Mouse (Mus musculus): ENCODE results near the gene Emc8. TPM values are rescaled to one million over a fixed set of nuclear protein-coding genes. Genes with fewer than 3 reads are reported as not detected.

Gene Emc8
- 46.4 TPM for polyA plus RNA-seq (2014; fragmentation: Illumina TruSeq; extraction: RNeasy Lipid Tissue Mini Kit (QIAGEN cat#74804); ENCODE audit: insufficient read depth, low read depth, low replicate concordance)

DNA sequence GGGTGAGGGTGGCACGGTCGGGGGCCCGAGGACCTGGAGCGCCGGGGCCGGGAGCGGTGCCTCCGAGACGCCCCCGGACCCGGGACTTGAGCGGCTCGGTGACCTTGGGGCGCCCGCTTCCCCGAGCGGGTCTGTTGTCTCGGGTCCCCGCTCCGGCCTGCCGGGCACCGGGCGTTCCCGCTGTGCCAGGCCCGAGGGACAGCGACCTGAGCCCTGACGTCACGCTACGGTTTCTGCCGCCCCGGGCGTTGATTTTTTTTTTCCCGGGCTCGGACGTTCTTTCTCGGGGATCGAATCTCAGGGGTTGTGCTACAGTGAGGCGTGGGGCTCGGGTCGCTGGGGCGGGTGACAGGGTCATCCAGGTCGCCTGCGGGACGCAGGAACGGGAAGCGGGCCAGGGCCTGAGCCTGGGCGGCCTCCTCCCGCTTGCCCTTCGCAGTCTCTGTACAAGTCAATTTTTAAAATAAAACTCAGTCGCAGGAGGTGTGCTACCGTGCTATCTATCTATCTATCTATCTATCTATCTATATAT lies at the start of gene Emc8:
TSS of gene Emc8 (minus strand) at position 200 of the 532 bp plus-strand sequence.

DNA sequence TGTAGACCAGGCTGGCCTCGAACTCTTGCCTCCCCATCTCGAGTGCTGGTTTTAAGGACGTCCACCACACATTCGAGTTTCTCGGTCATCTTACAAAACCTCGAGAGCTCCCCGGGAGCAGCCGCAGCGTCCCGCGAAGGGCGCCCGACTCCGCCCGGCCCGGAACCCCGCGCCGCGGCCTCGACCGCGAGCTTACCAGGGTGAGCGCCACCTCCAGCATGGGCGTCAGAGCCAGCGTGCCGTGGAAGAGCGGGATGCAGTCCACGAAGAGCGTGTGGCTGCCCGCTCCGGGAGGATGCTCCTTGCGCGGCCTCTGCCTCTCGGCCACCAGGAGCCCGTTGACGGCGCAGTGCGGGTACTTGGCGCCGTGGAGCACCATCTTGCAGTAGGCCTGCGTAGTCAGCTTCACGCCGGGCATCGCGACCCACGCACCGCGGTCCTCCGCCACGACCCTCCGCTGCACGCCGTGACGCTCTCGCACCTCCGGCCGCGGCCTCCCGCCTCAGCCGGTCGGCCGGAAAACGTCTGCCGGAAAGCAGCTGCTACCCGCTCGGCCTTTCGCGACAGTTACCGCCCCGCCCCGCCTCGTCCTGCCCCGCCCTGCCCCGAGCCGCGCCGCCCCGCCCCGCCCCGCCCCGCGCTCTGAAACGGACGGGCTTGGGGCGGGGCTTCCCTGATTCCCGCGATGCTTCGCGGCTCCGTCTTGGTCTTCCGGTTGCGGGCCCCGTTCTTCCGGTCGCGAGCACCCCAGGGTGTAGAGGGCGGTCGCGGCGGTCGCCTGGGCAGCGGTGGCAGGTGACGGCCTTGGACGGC lies 606 bp downstream of the Emc8 start, which contains the start of the genes Gm27021 and Cox4i1:
TSS of gene Gm27021 (minus strand) at position 519 of the 813 bp plus-strand sequence.
TSS of gene Cox4i1 (plus strand) at position 662 of the 813 bp plus-strand sequence.

DNA sequence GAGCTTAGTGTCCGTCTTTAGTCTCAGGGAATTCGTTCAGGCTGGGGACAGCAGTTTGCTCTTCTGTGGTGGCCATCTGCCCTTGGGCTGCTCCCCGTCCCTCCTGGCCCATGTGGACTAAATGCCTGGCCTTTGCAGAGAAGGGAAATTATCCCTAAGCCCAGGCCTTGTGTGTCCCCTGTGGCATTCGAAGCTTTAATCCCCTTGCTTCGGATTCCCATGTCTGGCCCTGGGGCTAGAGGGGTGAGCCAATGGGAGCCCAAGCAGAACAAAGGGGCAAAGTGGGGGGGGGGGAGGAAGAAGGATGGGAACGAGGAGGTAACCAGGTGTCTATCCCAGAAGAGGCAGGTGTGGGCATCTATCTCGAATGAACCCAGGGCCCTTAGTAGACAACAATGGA lies 20.8 kb downstream of the Emc8 start, which contains the start of gene 1190005I06Rik:
TSS of gene 1190005I06Rik (minus strand) at position 101 of the 400 bp plus-strand sequence.

Other genes with a start within 250 kb of the Emc8 start
- 1.2 TPM for gene Gins2, start 79.3 kb downstream of the Emc8 start, polyA plus RNA-seq (2014; fragmentation: Illumina TruSeq; extraction: RNeasy Lipid Tissue Mini Kit (QIAGEN cat#74804); ENCODE audit: insufficient read depth, low read depth, low replicate concordance)
- 2.8 TPM for gene 1190005I06Rik, start 20.9 kb downstream of the Emc8 start, polyA plus RNA-seq (2014; fragmentation: Illumina TruSeq; extraction: RNeasy Lipid Tissue Mini Kit (QIAGEN cat#74804); ENCODE audit: insufficient read depth, low read depth, low replicate concordance)
- gene Gm27021, start 494 bp downstream of the Emc8 start, polyA plus RNA-seq (2014; fragmentation: Illumina TruSeq; extraction: RNeasy Lipid Tissue Mini Kit (QIAGEN cat#74804); ENCODE audit: insufficient read depth, low read depth, low replicate concordance), result 0.48 TPM
- gene Cox4i1, start 351 bp downstream of the Emc8 start, polyA plus RNA-seq (2014; fragmentation: Illumina TruSeq; extraction: RNeasy Lipid Tissue Mini Kit (QIAGEN cat#74804); ENCODE audit: insufficient read depth, low read depth, low replicate concordance), result 876 TPM
- gene Irf8, start 67.8 kb upstream of the Emc8 start, polyA plus RNA-seq (2014; fragmentation: Illumina TruSeq; extraction: RNeasy Lipid Tissue Mini Kit (QIAGEN cat#74804); ENCODE audit: insufficient read depth, low read depth, low replicate concordance), result 20.2 TPM

Measured in lung, adult 10 weeks (tissue).